Mouse (Mus musculus): Measurements from ENCODE around the gene Uckl1.

The Uckl1 gene

GRCm38 (mm10) chr2:181572921-181573920, 11.5 kb downstream of the Uckl1 start:
- DNase-seq (ENCODE audit: low read depth, low spot score) = no peak

- no peak for DNase-seq (ENCODE audit: low read depth, low spot score)
Measured at GRCm38 (mm10) chr2:181571941-181572670, 12.6 kb downstream of the Uckl1 start.

GRCm38 (mm10) chr2:181570921-181571595, 13.6 kb downstream of the Uckl1 start:
- DNase-seq (ENCODE audit: low read depth, low spot score) = no peak

DNA sequence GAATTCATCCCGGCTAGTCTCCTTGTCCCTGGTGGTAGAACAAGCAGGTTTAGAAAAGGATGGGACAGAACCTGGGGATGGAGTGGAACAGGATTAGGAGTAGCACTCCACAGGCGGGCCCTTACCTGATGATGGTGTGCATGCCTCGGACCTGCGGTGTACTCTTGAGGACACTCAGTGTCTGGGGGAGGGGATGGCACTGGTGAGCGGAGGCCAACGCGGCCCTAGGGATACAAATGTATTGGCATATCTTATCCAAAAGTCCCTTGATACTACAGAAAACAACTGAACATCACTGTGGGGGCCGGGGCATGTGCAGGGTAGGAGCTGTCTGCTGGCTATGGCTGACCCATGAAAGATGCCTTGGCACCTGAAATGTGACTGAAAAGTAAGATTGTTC, 14.3 kb downstream of the Uckl1 start:
- no peak for DNase-seq (ENCODE audit: low read depth, low spot score)

- DNase-seq (ENCODE audit: low read depth, low spot score) = no peak
Measured at GRCm38 (mm10) chr2:181569856-181570255, 14.8 kb downstream of the Uckl1 start.

DNA sequence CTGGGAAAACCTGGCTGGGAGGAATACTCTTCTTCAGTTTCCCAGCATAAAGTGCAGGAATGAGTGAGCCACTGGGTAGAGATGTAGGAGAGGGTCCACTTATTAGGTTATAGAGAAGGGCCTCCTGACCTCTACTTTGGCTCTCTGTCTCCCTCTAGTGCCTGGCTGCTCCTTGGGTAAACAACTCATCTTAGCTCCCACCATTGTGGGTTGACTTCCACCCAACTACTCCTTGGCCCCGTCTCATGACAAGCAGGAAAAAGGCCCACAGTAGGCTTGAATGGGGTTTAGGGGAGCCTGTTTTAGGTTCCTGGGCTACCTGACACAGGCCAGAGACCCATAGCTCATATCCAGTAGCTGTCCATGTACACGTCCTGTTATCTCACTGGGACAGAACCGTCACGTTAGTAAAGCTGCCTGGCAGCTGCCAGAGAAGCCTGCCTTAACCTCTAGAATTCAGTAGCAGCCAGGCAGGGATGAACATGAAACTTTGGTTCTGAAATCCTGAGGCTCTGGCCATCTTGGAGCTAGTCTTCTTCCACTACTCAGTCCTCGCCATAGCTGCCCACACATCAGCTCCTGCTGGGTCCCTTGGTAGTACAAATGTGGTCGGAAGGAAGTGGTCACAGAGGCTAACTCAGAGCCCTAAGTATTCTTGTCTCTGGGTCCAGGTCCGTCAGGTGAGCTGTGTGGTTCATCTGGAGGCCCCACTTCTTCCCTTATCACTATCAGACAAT, 16.3 kb downstream of the Uckl1 start:
- DNase-seq (ENCODE audit: low read depth, low spot score) = no peak

DNA sequence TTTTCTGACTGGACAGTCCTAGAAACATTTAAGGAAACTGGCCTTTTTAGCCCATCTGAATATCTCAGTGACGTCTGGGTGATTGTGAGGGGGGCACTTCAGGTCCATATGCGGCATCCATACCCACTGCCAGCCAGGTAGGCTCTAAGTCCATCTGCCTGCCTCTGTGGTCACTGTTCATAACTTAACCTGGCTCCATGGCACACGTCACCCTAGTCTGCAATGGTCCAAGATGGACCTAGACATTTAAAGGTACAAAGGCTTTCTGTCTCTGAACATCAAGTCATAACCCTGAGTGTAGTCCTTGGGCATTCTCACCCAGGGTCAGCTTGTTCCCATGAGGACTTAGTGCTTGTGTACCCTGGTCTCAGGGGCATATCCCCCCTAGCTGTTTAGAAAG, 17.4 kb downstream of the Uckl1 start:
- DNase-seq (ENCODE audit: low read depth, low spot score) = no peak

DNA sequence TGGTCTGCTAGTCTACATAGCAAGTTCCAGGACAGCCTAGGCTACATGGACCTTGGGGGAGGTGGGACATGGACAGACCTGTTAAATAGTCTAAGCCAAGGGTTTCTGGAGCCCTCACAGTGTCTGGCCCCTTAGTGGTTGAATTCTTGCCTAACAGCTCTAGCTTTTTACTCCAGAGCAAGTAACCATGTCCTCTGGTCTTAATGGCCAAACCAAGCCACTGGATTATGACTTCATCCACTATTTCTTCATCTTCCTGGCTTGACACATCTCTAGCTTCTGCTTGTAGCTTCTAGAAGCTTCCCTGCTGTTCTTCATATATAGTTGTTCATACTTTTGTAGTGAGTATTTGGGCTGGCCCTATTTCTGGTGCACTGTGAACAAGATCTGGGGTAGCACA, 30.9 kb downstream of the Uckl1 start:
- no peak for DNase-seq (ENCODE audit: low read depth, low spot score)

GRCm38 (mm10) chr2:181550233-181550632, 34.5 kb downstream of the Uckl1 start:
- DNase-seq (ENCODE audit: low read depth, low spot score) = no peak

GRCm38 (mm10) chr2:181548682-181549081, 36.0 kb downstream of the Uckl1 start:
- no peak for DNase-seq (ENCODE audit: low read depth, low spot score)

GRCm38 (mm10) chr2:181548227-181548626, 36.5 kb downstream of the Uckl1 start:
- no peak for DNase-seq (ENCODE audit: low read depth, low spot score)

- no peak for DNase-seq (ENCODE audit: low read depth, low spot score)
Measured at GRCm38 (mm10) chr2:181546142-181546541, 38.5 kb downstream of the Uckl1 start.

- no peak for DNase-seq (ENCODE audit: low read depth, low spot score)
Measured at GRCm38 (mm10) chr2:181541761-181542380, 42.8 kb downstream of the Uckl1 start.

- no peak for DNase-seq (ENCODE audit: low read depth, low spot score)
Measured at GRCm38 (mm10) chr2:181537444-181538047, 47.1 kb downstream of the Uckl1 start.

- no peak for DNase-seq (ENCODE audit: low read depth, low spot score)
Measured at GRCm38 (mm10) chr2:181536410-181536809, 48.3 kb downstream of the Uckl1 start.

DNA sequence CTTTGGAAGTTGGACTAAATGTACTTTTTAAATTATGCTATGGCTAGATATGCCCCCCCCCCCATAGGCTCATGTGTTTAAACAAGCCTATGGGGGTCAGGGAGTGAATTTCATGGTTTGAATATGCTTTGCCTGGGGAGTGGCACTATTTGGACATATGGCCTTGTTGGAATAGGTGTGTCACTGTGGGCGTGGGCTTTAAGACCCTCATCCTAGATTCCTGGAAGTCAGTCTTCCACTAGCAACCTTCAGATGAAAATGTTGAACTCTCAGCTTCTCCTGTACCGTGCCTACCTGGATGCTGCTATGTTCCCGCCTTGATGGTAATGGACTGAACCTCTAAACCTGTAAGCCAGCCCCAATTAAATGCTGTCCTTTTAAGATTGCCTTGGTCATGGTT, 52.1 kb downstream of the Uckl1 start:
- DNase-seq (ENCODE audit: low read depth, low spot score) = no peak

DNA sequence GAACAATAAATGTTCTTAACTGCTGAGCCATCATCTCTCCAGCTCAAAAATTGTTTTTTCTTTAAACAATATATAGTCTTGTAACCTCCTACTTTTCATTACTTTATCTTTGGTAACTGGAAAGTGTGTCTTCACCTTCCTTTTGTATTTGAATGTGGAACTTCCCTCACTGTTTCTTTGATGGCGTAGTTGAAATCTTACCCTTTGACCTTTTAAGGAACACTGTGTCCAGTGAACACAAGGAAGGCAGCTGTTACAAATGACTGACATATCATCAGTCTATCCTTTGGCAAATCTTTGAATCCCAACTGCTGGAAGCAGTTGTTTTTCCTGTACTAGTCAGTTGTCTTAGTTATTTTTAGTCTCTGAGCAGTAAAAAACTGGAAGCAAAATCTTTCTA, 55.6 kb downstream of the Uckl1 start:
- DNase-seq (ENCODE audit: low read depth, low spot score) = no peak

GRCm38 (mm10) chr2:181525526-181525925, 59.2 kb downstream of the Uckl1 start:
- DNase-seq (ENCODE audit: low read depth, low spot score) = no peak

DNA sequence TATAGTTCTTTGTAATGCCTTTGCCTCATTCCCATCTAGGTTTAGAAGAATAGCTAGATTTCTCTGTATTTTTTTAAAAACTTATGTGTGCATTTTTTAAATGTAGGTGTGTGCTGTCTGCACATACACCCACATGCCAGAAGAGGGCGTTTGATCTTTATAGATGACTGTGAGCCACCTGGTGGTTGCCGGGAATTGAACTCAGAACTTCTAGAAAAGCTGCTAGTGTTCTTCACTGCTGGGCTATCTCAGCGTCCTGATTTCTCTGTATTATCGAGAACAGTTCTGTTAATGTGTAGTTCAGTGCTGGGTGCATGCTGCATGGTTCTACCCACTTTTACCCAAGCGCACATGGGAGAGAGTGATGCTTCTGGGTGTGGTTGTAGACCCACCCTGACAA, 61.9 kb downstream of the Uckl1 start:
- DNase-seq (ENCODE audit: low read depth, low spot score) = no peak

GRCm38 (mm10) chr2:181521491-181521890, 63.2 kb downstream of the Uckl1 start:
- no peak for DNase-seq (ENCODE audit: low read depth, low spot score)

DNA sequence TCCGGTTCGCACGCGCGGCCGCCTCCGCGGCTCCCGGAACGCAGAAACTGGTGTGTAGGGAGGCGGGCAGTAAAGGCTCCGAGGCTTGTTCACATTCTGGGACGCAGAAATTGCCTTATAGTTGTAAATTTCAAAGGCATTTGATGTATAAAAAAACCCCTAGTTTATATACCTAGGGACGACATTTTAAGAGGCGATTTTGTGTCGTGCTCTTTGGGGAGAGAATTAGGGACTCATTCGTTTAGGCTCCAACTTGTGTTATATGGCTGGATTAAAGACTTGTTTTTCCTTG, 63.8 kb downstream of the Uckl1 start:
- DNase-seq (ENCODE audit: low read depth, low spot score) = no peak

Measured in brain, embryonic 18.5 days (tissue).